Mouse (Mus musculus) cerebellum, adult 2 months (tissue): ENCODE results near the gene Atp5g2.

Experiments used
- CTCF ChIP-seq: fragments of 200-500 bp; IDR thresholded peaks from 2 replicates; pipeline ENCODE4 v1.5.1; 2011; ENCODE audit warnings: low read depth, mild to moderate bottlenecking, control low read depth, low read length, moderate library complexity, borderline replicate concordance; ENCODE audit not compliant: insufficient read depth
- POLR2A ChIP-seq: fragments of 200-500 bp; IDR thresholded peaks from 2 replicates; pipeline ENCODE4 v1.6.1; 2011; ENCODE audit warnings: low read length, control low read depth, borderline replicate concordance; ENCODE audit not compliant: insufficient read depth

DNA sequence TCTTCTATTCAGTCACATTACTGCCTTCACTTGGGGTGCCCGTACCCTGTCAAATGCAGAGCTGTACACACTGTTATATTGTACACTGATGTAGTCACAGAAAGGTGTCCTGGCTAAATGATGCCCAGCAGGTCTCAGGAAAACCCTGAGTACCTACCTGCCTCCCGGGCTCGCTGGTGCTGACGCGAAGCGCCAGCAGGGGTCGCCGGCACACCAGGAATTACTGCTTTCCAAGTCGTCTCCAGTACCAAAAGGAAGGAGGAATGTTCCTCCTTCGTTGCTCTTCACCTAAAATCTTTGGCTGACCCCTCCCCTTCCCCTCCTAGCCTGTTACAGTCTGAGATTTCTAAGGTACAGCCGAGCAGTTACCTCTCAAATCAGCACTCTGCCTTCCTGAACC is 26.0 kb upstream of the Atp5g2 start:
- TF ChIP-seq CTCF (peak; percentile 99), POLR2A (no peak)
